Mouse (Mus musculus) natural killer cell, adult 2 months (primary cell): ENCODE results near the gene Kdm5b.

Experiments
- DNase-seq, 2 experiments: peaks; one replicate each; pipeline ENCODE4 v3.0.0; 2022; ENCODE audit warnings: low spot score in 2 of 2

The Kdm5b gene

DNA sequence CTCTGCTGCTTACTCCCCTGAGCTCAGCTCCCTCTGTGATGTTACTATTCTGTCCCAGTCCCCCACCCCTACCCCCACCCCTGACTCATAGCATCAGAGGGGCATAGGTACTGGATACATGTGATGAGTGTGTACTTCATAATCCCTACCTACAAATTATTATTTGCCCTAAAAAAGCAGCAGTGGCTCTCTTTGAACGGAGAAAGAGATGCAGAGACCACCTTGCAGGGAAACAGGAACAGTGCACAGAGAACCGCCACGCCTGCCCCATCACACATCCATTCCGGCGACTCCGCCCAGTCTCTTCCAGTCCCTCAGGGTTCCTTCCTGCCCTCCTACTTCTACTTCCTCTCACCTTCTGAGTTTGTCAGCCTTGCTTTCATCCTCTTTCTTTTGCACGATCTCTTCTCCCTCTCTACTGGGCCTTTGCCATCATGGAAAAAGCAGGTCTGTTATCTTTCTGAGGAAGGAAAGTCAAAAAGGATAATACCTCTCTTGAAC lies 10.3 kb upstream of the Kdm5b start, which contains the start of gene Mgat4e:
TSS of gene Mgat4e (minus strand) at position 51 of the 501 bp plus-strand sequence.
- no peak for DNase-seq

DNA sequence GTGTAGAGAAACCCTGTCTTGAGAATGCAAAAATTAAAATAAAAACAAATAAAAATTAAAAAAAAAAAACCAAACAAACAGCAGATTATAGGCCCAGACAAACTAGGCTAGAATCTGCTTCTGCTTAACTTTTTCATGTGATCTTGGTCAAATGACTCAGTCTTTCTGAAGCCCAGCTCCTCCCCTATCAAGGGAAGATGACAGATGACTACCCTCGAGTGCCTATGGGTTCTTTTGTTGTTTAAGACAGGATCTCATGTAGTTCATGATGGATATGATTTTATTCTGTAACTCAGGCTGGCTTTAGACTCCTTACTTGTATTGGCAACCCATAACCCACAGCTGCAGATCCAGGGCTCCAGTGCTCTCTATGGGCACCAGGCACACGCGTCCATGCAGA lies 8.1 kb upstream of the Kdm5b start:
- no peak for DNase-seq

DNA sequence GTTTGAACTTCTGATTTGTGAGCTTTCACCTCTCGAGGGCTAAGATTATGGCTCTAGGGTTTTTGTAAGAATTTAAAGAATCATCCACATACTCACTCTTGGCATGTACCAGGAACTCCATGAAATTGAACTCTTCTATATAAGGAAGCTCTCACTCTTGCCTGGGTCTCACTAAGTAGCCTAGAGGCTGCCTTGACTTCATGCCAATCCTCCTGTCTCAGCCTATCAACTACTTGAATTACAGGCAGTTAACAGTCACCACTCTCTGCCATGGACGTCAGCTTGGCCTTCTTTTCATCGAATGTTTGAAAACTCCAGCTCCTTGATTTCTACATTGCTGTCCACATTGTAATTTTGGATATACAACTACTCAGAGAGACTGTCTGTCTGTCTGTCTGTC lies 7.6 kb upstream of the Kdm5b start:
- DNase-seq, result no peak

DNA sequence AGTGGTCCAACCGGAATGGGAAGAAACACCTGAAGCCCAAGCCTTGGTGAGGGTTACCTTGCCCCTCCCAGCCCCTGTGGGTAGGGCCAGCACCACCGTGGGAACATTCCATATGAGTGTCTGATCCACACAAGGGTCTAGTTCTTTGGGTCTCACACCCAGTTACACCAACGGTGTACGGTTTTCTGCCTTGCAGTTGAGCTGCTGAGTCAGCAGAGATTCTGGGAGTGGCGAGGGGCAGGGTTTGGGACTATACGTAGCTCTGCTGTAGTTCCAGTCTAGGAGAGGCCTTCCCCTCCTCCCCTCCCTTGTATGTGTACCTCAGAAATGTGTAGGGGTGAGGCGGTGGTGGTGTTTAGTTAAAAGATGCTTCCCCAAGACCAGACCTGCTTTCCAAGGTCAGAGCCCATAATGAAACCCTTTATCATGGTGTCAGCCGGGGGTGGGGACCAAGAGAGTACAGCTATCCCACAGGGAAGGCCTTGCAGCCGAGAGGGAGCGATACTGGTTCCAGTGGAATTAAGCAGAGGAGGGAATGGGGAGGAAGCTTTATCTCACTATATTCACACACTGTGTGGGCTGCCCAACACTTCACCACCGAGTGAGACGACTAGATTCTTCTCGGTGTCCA lies 4.6 kb upstream of the Kdm5b start:
- no peak for DNase-seq

DNA sequence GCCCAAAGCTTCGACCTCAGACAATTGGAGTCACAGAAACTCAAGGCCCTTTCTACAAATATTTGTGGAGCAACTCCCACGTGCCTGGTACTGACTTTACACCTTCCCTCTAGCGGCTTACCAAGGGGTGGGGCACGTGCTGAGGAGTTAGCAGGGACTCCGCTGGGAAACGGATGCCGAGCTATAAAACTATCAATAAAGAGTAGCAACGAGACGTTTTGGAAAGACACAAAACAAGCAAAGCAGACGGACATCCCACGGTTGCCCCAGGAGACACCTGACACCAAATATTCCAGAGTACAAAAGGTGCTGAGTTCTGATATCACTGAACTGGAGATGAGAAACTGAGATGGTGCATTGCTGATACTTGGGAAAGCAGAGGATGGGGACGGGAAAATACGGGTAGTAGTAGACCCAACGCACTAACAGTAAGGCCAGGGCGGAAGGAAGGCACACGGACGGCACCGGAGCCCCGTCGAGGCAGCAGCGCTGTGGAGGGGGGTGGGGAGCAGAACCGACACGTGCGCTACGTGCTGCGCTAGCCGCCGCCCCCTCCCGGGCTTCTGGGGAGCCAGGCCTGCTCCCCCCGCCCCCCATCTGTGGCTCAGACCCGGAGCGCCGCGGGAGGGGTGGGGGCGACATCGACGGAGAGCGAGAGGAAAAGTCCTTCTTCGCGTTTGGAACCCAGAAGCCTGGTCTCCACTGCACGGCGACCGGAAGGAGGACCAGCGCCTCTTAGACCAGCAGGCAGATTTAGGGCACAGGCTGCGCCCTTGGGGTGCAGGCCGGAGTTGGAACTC lies 3.9 kb upstream of the Kdm5b start:
- DNase-seq, result peak; percentile 5 to 17

DNA sequence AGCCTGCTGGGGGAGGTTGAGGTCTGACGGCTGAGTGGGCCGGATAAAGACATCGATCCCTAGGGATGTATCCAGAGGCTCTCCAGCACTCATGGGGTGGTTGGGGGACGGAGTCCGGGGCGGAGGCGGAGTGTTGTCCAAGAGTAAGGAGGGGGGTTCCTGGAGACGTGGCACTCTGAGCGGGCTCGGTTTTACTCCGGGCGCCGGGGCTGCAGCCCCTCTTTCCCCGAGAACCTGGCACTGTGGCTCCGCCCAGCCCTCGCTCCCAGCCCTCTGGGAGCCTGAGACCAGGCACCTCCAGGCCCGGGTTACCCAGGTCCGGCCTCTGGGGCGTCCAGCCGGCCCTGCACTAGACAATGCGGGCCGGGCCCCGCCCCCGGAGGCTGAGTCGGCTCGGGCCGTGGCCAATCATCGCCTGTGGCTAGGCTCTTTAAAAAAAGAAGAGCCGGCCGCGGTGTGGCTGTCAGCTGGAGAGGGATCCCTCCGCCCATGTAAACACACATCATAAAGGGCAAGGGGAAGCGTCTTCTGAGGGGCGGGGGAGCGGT lies 3.2 kb upstream of the Kdm5b start:
- DNase-seq, result peak; percentile 88 to 91

DNA sequence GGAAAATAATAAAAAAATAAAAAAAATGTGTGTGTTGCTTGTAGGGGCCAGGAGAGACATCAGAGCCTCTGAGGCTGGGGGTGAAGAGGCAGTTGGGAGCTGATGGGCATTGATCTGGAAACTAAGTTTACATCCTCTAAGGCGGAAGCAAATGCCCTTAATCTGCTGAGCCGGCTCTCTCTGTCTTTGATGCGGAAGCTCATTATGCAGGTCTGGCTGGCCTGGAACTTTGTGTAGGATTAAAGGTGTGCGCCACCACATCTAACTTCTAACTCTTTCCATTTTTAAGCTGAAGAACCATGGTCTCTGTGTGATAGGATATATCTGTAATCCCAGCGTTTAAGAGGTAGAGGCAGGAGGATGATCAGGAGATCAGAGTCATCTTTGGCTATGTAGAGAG lies 1.5 kb upstream of the Kdm5b start:
- DNase-seq, result no peak

DNA sequence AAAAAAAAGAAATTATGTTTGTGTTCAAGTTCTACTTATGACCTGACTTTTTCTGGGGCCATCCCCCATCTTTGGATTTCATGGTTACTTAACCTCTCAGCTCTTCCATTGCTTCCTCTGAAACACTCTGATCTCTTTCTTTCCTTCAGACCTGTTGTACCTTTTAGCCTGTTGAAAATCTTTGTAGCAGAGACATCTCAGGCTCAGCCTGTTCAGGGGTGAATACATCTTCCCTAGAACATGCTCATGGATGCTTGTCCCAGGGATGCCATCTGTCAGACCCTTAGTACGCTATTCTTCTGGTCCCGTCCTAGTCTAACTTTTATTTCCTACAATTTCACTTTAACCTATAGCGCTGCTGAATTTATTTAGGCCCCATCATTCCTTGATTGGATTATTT lies 745 bp upstream of the Kdm5b start:
- no peak for DNase-seq

DNA sequence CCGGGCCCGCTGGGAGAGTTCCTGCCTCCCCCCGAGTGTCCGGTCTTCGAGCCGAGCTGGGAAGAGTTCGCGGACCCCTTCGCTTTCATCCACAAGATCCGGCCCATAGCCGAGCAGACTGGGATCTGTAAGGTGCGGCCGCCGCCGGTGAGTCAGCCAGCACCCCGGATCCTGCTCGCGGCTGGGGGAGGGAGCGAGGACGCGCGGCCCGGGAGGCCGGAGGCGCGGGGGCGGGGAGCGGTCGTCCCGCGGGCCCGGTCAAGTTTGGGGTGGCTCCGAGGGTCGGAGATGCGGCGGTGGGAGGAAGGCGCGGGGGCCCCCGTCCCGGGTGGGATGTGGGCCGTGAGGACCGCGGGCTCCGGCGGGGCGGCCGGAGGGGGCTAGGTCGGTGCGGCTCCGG lies 425 bp downstream of the Kdm5b start:
- peak in 1 of 2 experiments; percentile 44 for DNase-seq

DNA sequence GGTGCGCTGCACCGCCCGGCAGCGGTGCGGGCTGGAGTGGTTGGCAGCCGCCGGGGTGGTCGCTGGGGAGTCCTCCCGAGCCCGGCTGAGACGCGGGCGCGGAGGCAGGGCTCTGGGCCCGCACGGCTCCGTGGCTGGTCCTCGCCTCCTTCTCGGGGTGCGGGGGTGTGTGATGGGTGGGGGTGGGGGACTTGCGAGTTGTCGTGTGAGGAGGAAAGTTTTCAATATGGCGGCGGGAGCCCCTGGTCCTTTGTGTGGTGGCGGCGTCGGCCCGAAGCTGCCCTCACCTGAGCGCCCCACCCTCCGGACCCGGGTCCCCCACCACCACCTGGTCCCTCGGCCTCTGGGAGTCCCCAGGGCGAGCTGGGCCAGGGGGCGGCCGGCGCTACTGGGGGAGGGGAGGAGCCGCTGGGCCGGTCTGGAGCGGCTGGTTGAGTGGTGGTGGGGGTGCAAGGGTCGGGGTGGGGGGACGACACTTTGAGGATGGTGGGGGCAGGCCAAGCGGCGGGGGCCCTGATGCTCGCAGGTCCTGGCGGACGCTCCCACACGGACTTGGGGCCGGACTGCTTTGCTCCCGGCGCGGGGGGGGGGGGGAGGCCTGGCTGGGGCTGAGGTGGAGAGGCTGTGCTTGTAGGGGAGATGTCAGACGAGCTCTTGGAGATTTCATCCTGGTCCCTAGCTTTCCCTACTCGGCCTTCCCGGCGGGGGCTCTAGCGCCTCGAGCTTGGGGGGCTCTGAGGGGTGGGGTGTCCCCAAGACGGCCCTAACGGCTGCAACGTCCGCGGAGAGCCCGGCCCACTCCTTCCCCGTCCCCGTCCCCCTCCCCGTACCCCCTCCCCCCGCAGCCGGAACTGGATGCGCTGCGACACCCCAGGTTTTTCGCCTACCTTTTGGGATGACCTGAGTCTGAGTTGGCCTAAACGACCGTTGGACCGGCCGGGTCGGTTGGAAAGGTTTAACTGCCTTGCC lies 1.1 kb downstream of the Kdm5b start:
- peak in 1 of 2 experiments; percentile 6 for DNase-seq

DNA sequence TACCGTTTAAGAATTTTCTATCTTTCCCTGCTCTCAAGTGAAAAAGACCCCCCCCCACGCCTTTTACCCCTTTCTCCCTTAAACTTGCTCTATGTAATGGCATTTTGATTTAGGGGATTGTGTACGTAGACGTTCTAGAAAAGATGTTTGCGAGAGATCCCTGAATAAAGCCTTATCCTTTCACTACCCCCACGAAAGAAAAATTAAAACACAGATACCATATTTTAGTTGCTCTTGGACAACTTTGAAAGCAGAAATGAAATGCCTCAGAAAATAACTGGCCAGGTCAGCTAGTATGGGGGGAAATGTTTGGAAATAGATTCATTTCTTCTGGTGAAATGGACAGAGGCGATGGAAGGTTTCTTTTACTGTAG lies 1.8 kb downstream of the Kdm5b start:
- no peak for DNase-seq

DNA sequence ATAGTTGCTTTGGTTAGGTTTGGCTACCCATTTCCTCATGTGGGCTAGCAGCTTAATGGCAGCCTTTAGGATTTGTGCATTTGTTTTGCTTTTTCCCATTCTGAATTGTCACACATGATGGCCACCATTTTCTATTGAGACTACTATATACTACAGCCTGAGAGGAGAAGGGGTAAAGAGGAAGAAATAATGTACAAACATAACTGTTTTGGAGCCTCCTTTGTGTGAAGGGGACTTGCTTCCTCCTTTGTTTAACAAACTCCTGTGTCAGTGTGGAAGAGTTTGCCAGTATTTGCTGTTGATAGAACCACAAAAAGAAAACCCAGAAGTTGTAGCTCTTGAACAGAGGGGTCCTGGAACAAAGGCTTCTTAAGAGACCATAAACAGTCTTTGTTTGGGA lies 2.5 kb downstream of the Kdm5b start:
- no peak for DNase-seq

DNA sequence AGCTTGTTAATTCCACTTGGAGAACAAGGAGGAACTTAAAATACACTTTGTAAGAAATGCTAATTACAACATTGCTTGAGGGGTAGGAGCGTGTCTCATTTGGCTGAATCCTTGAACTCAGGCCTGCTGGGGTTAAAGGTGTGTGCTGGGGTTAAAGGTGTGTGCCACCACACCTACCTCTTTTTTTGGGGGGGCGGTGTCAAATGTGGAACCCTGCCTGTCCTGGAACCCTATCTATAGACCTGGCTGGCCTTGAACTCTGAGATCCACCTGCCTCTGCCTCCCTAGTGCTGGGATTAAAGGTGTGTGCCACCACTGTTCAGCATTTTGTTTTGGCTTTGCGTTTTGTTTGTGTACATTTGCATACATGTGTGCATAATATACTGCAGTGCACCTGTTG lies 3.8 kb downstream of the Kdm5b start:
- no peak for DNase-seq

DNA sequence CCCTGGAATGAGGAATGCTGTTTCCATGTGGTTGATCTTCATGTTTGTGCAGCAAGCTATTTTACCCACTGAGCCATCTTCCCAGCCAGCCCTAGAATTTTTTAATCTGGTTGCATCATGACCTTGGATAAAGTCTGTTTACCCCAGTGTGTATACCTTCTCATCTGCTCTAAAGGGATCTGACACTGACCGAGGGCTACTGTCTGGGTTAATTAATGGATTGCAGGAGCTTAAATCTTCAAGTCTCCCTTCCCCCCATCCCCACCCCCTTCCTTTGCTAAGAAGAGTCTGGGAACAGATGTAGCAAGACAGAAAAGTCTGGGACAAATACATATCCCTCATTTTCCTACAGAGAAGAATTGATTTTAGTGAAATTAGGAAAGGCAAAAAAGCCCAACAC lies 7.5 kb downstream of the Kdm5b start:
- no peak for DNase-seq

DNA sequence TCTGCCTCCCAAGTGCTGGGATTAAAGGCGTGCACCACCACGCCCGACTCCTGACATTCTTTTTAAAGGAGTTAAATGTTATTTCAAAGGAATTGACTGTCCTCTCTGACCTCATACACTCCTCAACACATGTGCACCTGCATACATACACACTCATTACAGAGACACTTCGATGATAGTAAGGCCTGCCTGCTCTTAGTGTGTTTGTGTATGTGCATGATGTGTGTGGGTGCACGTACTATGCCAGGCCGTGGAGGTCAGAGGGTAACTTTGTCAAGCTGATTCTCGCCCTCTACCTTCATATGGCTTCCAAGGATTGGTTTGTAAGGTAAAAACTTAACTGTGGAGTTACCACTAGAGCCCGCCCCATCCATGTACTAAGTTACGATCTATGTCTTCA lies 10.2 kb downstream of the Kdm5b start:
- DNase-seq, result no peak

DNA sequence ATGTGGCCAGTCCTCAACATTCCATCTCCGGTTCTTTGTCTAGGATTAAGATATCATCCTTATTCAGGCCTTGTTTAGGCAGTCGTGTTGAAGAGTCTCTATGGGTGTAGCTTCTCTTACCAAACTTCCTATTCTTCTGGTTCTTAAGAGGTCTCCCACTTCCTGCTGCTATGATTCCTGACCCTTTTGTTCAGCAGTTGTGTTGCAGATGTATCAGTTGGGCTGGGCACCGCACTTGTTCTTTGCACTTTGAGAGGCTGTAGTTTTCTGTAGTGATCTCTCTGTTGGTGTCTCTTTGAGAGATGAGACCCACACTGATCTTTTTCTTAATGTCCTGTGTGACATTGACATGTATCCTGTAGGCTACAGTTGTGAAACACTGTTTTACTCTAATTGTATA lies 10.7 kb downstream of the Kdm5b start:
- DNase-seq, result no peak

DNA sequence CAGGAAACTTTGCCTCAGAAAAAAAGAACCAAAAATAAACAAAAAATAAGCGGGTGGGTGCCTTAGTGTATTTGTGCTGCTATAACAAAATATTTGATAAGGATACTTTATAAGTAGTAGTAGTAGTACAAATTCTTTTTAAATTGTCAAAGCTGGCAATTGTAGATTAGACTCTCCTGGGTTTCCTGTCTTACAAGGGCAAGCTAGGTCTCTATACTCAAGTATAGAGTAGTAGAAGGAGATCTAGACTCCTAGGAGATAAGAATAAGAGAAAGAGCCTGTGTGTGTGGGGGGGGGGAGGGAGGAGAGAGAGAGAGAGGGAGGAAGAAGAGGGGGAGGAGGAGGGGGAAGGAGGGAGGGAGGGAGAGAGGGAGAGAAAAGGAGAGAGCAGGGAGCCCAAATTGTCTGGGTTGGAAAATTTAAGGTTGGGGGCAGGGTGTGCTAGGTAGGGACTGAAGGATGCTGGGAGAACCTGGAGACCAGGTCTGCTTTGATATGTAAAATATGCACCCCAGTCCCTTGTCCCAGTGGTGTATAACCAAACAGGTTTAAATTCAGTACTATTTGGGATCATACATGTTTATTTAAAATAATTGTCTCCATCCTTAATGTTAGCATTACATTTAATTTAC lies 13.4 kb downstream of the Kdm5b start:
- DNase-seq, result no peak

DNA sequence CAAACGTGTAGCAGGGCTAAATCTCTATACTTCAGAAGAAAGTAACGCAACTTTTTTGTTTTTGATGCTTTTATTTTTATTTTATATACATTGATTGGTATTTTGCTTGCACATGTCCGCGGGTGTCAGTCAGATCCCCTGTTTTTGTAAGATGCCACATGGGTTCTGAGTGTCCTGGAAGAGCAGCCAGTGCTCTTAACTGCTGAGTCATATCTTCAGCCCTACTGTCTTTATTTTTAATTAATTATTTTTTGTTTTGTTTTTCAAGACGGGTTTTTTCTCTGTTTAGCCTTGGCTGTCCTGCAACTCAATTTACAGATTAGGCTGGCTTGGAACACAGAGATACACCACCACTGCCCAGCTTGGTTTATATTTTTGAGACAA lies 14.0 kb downstream of the Kdm5b start:
- no peak for DNase-seq

DNA sequence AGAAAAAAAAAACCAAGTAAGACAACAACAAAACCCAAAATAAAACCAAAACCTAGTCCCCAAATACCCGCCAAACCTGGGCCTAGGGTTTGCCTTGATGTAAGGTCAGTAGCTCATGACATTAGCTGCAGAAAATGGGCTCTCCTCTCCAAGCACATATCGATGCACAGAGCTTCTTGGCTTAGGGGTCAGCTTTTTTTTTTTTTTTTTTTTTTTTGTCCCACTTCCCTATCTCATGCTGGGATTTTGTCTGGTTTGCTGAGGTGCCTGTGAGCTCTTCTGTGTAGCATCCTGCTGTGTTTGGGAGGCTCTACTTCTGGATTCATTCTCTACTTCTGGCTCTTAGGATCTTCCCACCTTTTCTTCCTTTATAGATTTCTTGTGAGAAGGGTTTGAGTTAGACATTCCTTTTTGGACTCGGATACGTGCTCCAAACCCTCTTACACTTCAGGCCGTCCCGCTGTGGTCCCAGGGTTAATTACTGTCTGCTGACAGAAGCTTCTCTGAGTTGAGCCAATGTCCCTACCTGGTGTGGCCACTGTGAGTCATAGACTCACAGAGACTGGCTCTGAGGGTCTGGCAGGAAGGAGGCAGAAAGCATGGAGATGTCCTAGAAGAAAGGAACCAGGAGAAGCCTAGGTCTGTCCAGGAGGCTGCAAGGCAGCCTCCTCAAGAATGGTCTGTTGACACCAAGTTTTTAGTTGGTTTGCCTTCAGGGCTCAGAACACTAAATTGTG lies 17.6 kb downstream of the Kdm5b start:
- DNase-seq, result no peak

DNA sequence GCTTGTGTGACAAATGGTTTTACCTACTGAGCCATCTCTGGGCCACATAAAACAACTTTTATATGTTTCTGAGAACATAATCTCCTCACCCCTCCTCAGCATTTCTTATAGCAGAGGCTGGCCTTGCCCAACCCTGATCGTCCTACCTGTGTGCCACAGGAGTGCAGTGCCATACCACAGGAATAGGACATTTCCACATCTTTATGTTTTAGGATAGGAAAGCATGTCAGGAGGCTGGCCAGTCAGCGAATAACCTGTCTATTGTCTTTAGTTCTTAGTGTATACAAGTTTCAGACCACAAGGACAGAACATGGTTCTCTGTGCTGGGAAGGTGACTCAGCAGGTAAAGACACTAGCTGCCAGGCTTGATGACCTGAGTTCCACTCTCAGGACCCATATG lies 20.8 kb downstream of the Kdm5b start:
- DNase-seq, result no peak

DNA sequence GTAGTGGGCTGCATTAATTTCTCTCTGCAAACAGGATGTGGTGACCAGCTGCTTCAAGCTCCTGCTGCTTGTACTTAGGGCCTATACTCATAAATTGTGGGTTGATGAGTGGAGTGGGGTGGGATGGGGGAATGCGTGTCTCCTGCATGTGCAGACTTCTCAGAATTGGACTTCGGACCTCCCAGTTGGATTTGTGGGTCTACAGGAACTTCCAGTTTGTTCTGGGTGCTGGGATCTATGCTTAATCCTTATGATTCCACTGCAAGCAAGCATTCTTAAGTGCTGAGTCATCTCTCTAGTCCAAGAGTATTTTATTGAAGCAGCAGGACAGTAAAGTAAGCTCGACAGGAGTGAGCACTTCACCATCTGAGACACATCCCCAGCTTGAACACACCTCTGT lies 23.6 kb downstream of the Kdm5b start:
- no peak for DNase-seq
